Mouse (Mus musculus) left cerebral cortex, postnatal 14 days (tissue): ENCODE data around the gene Gm14151. TPM values are rescaled to one million over a fixed set of nuclear protein-coding genes. Genes with fewer than 3 reads are reported as not detected.
"Not testable (repeated sequence)": the region's sequence is repeated elsewhere in the genome, so short reads cannot be mapped to it uniquely, and the experiment has no call there.

Experiments used
- DNase-seq, 2 experiments: peaks; one replicate each; pipeline ENCODE4 v3.0.0; 2021 to 2022; ENCODE audit warnings: low spot score in 2 of 2, mixed read lengths in 1 of 2
- intact Hi-C: fragments of 180-260 bp; cut with DNase I; formaldehyde crosslinking; loops from one replicate; pipeline ENCODE4 v1.15.1; 2025
- long read RNA-seq, 2 experiments: library from polyadenylated mRNA; stranded (forward); transcript quantifications; one replicate each; pipeline ENCODE4 v2.0.0; 2021
- total RNA-seq, 2 experiments: library from RNA; stranded (reverse); gene quantifications; 2 replicates each; pipeline ENCODE4 v1.2.3; 2021

Gm14151 gene
- not detected for total RNA-seq
- long read RNA-seq, experiment 1: 0 reads
- long read RNA-seq, experiment 2: 0 reads

GRCm38 (mm10) chr2:151092250-151092649 is at the start of gene Gm14151:
TSS of gene Gm14151 (minus strand) at chr2:151092350.
- intact Hi-C loops, DNase-seq: not testable (repeated sequence)

DNA sequence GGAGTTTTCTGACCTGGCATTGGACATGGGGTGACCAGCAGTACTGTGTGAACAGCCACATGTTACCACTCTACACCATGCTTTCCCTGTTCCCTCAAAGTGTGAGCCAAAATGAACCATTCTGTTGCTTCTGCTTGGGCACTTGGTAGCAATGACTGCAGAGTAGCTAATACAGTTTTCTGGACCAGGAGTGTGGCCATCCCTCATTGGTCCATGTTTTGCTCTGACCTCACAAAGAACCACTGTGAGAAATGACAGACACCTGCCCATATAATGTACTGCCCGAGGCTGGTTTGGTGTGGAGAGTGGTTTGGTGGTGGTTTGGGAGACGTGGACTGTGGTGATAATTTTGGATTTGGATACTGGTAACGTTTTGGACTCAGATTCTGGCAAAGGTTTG is 5.8 kb upstream of the Gm14151 start, which contains the start of gene Gm14147:
Gene Gm14147 (plus strand): TSS at position 301 of the 400 bp plus-strand sequence.
- intact Hi-C loops, DNase-seq: not testable (repeated sequence)

DNA sequence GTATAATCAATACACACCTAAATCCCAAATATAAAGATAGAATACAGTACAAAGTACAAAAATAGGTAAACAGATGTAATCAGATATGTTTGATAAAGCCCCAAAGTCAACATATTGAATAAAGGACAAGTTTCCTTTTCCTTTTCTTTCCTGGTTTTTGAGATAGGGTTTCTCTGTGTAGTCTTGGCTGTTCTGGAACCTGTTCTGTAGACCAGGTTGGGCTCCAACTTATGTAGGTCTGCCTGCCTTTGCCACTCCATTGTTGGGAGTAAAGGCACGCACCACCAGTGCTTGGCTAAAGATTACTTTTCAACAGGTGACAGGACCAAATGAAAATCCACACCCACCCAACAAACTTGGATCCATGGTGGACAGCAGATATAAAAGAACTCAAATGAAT is 35.5 kb downstream of the Gm14151 start:
- intact Hi-C loops: no loop called here
- no peak for DNase-seq

GRCm38 (mm10) chr2:151040411-151040810 is 51.7 kb downstream of the Gm14151 start:
- no peak for DNase-seq
- intact Hi-C loops: no loop called here

DNA sequence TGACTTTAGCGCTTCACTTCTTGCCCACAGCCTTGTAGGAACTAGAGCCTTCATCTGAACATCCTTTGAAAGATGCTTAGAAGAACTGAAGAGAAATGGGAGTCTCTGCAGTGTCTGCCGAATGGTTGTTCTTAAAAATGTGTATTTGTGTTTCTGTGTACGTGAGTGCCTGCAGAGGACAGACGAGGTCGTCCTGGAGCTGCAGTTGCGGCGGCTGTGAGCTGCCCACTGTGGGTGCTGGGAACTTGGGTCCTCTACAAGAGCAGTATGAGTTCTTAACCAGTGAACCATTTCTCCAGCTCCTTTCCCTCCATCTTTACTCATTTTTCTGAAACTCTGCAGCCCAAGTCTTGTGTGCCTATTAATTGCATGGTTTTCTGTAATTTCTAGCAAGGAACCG is 52.4 kb downstream of the Gm14151 start:
- intact Hi-C loops: no loop called here
- peak in 1 of 2 experiments; percentile 15 for DNase-seq

DNA sequence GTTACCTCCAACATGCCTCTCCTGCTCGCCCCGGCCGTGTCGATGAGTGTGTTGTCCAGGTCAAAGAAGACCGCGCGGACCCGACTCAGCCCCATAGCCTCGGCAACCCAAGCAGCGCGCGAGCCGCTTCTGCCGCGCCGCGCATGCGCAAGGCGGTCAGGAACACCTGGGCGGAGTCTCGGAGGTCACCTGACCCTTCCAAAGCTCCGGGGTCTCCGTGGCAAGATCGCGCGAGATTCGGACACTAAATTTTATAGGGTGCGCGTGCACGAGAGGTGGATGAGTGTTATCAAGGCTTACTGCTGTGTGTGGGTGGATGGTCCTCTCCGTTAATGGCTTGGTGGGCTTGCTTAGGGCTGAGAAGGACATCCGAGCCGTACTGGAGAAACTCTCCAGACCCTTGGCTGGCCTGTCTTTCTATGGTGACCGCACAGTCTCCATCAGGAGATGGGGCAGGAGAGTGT is 52.9 kb downstream of the Gm14151 start, which contains the start of the genes Ninl and Nanp:
Gene Ninl (minus strand): TSS at position 151 of the 464 bp plus-strand sequence.
Gene Nanp (minus strand): TSS at position 167 of the 464 bp plus-strand sequence.
- DNase-seq: peak; percentile 93 to 96
- intact Hi-C loops: no loop called here

DNA sequence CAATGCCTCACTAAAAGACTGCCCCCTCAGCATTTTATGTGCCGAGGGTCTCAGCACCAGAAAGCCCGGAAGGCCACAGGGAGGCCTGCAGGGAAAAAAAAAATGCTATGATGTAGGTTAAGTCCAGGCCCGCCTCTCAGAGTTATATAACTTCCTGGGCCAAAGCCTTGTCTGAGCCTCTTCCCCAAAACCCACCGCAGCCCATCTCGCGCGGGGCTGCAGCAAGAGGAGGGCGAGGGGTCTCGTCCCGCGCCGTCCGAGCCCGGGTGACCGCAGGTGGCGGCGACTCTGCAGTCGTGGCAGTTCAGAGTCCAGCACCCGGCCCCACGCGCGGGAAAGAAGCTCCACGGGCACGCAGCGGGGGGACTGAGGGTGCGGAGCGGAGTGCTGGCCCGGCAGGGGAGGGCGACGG is 53.3 kb downstream of the Gm14151 start:
- peak in 1 of 2 experiments; percentile 26 for DNase-seq
- intact Hi-C loops: no loop called here

GRCm38 (mm10) chr2:151037876-151038552 is 54.1 kb downstream of the Gm14151 start:
- intact Hi-C loops: no loop called here
- DNase-seq: peak in 1 of 2 experiments; percentile 15

DNA sequence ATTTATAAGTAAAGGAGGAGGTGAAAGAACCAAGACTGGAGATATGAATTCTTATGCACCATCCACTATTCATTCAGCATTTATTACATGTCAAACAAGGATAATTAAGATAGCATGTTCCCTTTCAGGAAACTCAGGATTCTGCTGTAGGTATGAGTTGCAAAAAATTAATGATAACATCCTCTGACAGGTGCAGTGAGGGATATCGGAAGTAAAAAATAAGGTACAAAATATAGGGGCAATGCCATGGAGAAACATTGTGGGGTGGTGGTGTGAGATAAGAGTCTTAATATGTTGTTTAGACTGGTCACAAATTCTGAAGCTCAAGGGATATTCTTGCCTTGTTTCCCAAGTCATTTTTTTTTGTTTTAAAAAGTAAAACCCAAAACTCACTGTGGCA is 54.9 kb downstream of the Gm14151 start:
- intact Hi-C loops: no loop called here
- DNase-seq: no peak

Other genes with a start within 250 kb of the Gm14151 start
- gene Abhd12, start 187.6 kb downstream of the Gm14151 start, total RNA-seq: 100 to 1,000 TPM; 241 to 246 TPM
- gene Gins1, start 186.9 kb downstream of the Gm14151 start, total RNA-seq: 1 to 10 TPM; 1.5 to 2.1 TPM
- gene Ninl, start 53.0 kb downstream of the Gm14151 start, total RNA-seq: 1 to 10 TPM; 5.2 to 5.8 TPM
- gene Nanp, start 53.0 kb downstream of the Gm14151 start, total RNA-seq: 10 to 100 TPM; 29.6 to 30.5 TPM
- gene Gm14147, start 5.9 kb upstream of the Gm14151 start, total RNA-seq: not detected